Mouse (Mus musculus) frontal cortex, postnatal 36 days (tissue): ENCODE data around the gene Osbpl3.
A peak's percentile ranks its signal among the peaks of the same experiment; 100 is the strongest.

Experiments used
- DNase-seq, 2 experiments: peaks; one replicate each; pipeline ENCODE4 v3.0.0; 2022; ENCODE audit warnings: low spot score in 2 of 2

Gene Osbpl3

GRCm38 (mm10) chr6:50372516-50373424 is 83.2 kb downstream of the Osbpl3 start:
- DNase-seq, result no peak

- no peak for DNase-seq
These were observed 84.4 kb downstream of the Osbpl3 start for GRCm38 (mm10) chr6:50371501-50372086.

GRCm38 (mm10) chr6:50368502-50369292 is 87.3 kb downstream of the Osbpl3 start:
- DNase-seq, result no peak

- no peak for DNase-seq
These were observed 88.2 kb downstream of the Osbpl3 start for GRCm38 (mm10) chr6:50367836-50368235.

- DNase-seq, result peak; percentile 64 to 85
These were observed 89.3 kb downstream of the Osbpl3 start for GRCm38 (mm10) chr6:50366724-50367123.

GRCm38 (mm10) chr6:50366319-50366718 is 89.7 kb downstream of the Osbpl3 start:
- no peak for DNase-seq

- no peak for DNase-seq
These were observed 91.6 kb downstream of the Osbpl3 start for GRCm38 (mm10) chr6:50364364-50364763.

- DNase-seq, result no peak
These were observed 92.6 kb downstream of the Osbpl3 start for GRCm38 (mm10) chr6:50363385-50363784.

- no peak for DNase-seq
These were observed 93.2 kb downstream of the Osbpl3 start for GRCm38 (mm10) chr6:50362704-50363261.

- DNase-seq, result no peak
These were observed 93.8 kb downstream of the Osbpl3 start for GRCm38 (mm10) chr6:50362196-50362595.

- peak; percentile 71 to 77 for DNase-seq
These were observed 97.8 kb downstream of the Osbpl3 start for GRCm38 (mm10) chr6:50358104-50358679.

- DNase-seq, result peak in 1 of 2 experiments; percentile 24
These were observed 101.0 kb downstream of the Osbpl3 start for GRCm38 (mm10) chr6:50354688-50355660.

- no peak for DNase-seq
These were observed 103.2 kb downstream of the Osbpl3 start for GRCm38 (mm10) chr6:50352812-50353211.

- DNase-seq, result no peak
These were observed 105.1 kb downstream of the Osbpl3 start for GRCm38 (mm10) chr6:50350911-50351310.

- DNase-seq, result no peak
These were observed 107.4 kb downstream of the Osbpl3 start for GRCm38 (mm10) chr6:50348619-50349018.

GRCm38 (mm10) chr6:50346204-50346603 is 109.8 kb downstream of the Osbpl3 start:
- DNase-seq, result no peak

- no peak for DNase-seq
These were observed 115.6 kb downstream of the Osbpl3 start for GRCm38 (mm10) chr6:50340226-50340906.

- DNase-seq, result no peak
These were observed 118.6 kb downstream of the Osbpl3 start for GRCm38 (mm10) chr6:50337431-50337830.

GRCm38 (mm10) chr6:50336376-50336775 is 119.6 kb downstream of the Osbpl3 start:
- no peak for DNase-seq
